16 mouse cellular contexts compared by ENCODE assay signal in genomic region chr7:72145726-72146520, GRCm38 (mm10).
"Had no signal": no experiment of that assay in that cellular context is flagged by ENCODE, and none has a peak within 500 bp of the region (broad histone marks: within the 10 kb centered on the region; RNA-seq: fewer than 3 reads in every experiment).

No protein-coding gene starts in this region.

- H3K4me3 ChIP-seq: megakaryocyte, embryonic 14.5 days; midbrain, embryonic 13.5 days; midbrain, embryonic 15.5 days; neural tube, embryonic 12.5 days; stomach, embryonic 15.5 days had no signal

- H3K9ac ChIP-seq: lung, embryonic 14.5 days; midbrain, embryonic 13.5 days; midbrain, embryonic 15.5 days; neural tube, embryonic 12.5 days; stomach, embryonic 15.5 days had no signal

- DNase-seq: lung, adult 18-20 months; lung, embryonic 14.5 days; lung, postnatal 14 days; lung, postnatal 36 days; right cerebral cortex, postnatal 14 days; thymus, adult 2 months; thymus, postnatal 25 days; thymus, postnatal 4 days had no signal

- ATAC-seq: midbrain, embryonic 13.5 days; midbrain, embryonic 15.5 days had no signal

- H3K27me3 ChIP-seq: megakaryocyte, embryonic 14.5 days; midbrain, embryonic 13.5 days; midbrain, embryonic 15.5 days; neural tube, embryonic 12.5 days; stomach, embryonic 15.5 days had no signal

- H3K27ac ChIP-seq: macrophage; midbrain, embryonic 13.5 days; midbrain, embryonic 15.5 days; neural tube, embryonic 12.5 days; stomach, embryonic 15.5 days; stomach, postnatal 0 days had no signal

- H3K4me1 ChIP-seq: megakaryocyte, embryonic 14.5 days; midbrain, embryonic 15.5 days; neural tube, embryonic 12.5 days; stomach, embryonic 15.5 days had no signal

- H3K36me3 ChIP-seq: midbrain, embryonic 13.5 days; midbrain, embryonic 15.5 days; neural tube, embryonic 12.5 days; stomach, embryonic 15.5 days had no signal

- H3K4me2 ChIP-seq: lung, embryonic 14.5 days; midbrain, embryonic 11.5 days; midbrain, embryonic 13.5 days; midbrain, embryonic 15.5 days; neural tube, embryonic 12.5 days; stomach, embryonic 15.5 days had no signal

- H3K9me3 ChIP-seq: megakaryocyte, embryonic 14.5 days; midbrain, embryonic 13.5 days; midbrain, embryonic 15.5 days; neural tube, embryonic 12.5 days; stomach, embryonic 15.5 days had no signal
